Mouse (Mus musculus): Measurements from ENCODE around the gene Pdf. TPM values are rescaled to one million over a fixed set of nuclear protein-coding genes. Genes with fewer than 3 reads are reported as not detected.

The Pdf gene
- polyA plus RNA-seq, 1 experiment from 2014 or later = 53.2 TPM

Small RNA genes within 50 kb of the gene (microRNA-seq; reads per million reads assigned to microRNA genes)
- gene Mir7075 = 1.4 reads per million

Other genes starting within 250 kb of the Pdf start
- 0.22 and 0.26 TPM in 2 replicates for gene Has3, start 178.4 kb downstream of the Pdf start, polyA plus RNA-seq (2015; fragmentation: Nextera tagmentation; extraction: Ambion mirVana)
- gene Utp4, start 155.0 kb downstream of the Pdf start, polyA plus RNA-seq (2015; fragmentation: Nextera tagmentation; extraction: Ambion mirVana) = 42.5 and 48.1 TPM in 2 replicates
- gene Sntb2, start 112.9 kb downstream of the Pdf start, polyA plus RNA-seq (2015; fragmentation: Nextera tagmentation; extraction: Ambion mirVana) = 11.7 and 12.4 TPM in 2 replicates
- 57.2 and 57.8 TPM in 2 replicates for gene Vps4a, start 17.4 kb downstream of the Pdf start, polyA plus RNA-seq (2015; fragmentation: Nextera tagmentation; extraction: Ambion mirVana)
- gene Cog8, start 8.1 kb upstream of the Pdf start, polyA plus RNA-seq (2015; fragmentation: Nextera tagmentation; extraction: Ambion mirVana) = 27.6 and 27.9 TPM in 2 replicates
- 45.3 and 49.9 TPM in 2 replicates for gene Nip7, start 8.3 kb upstream of the Pdf start, polyA plus RNA-seq (2015; fragmentation: Nextera tagmentation; extraction: Ambion mirVana)
- 0.17 TPM in 1 of 2 replicates, not detected in the other for gene Tmed6, start 17.0 kb upstream of the Pdf start, polyA plus RNA-seq (2015; fragmentation: Nextera tagmentation; extraction: Ambion mirVana)
- gene Terf2, start 47.9 kb upstream of the Pdf start, polyA plus RNA-seq (2015; fragmentation: Nextera tagmentation; extraction: Ambion mirVana) = 10.0 and 10.2 TPM in 2 replicates
- gene Cyb5b, start 102.0 kb upstream of the Pdf start, polyA plus RNA-seq (2015; fragmentation: Nextera tagmentation; extraction: Ambion mirVana) = 54.3 and 54.9 TPM in 2 replicates
- gene Nfat5, start 244.9 kb upstream of the Pdf start, polyA plus RNA-seq (2015; fragmentation: Nextera tagmentation; extraction: Ambion mirVana) = 10.2 and 10.7 TPM in 2 replicates